Comparison of ENCODE assay signal across 17 mouse cellular contexts in genomic region chr13:8567111-8568026, GRCm38 (mm10).
DNase-seq lines count a peak whose midpoint lies in the region; ATAC-seq lines count a peak whose summit lies in the region.
"Had no signal": no experiment of that assay in that cellular context is flagged by ENCODE, and none has a peak within 500 bp of the region (broad histone marks: within the 10 kb centered on the region; RNA-seq: fewer than 3 reads in every experiment).

No protein-coding gene starts in this region.

- no peak overlapping the region; the same call in 1 of the 2 replicates for H3K4me2 ChIP-seq in forebrain, embryonic 15.5 days (replicated peaks)
- no peak overlapping the region for H3K4me2 ChIP-seq in limb, embryonic 13.5 days (replicated peaks)
- H3K4me2 ChIP-seq: heart, embryonic 12.5 days; limb, embryonic 15.5 days; lung, embryonic 15.5 days had no signal

- H3K36me3 ChIP-seq in forebrain, embryonic 15.5 days, result no peaks in the 10 kb centered on the region
- no peaks in the 10 kb centered on the region for H3K36me3 ChIP-seq in limb, embryonic 13.5 days
- H3K36me3 ChIP-seq: heart, embryonic 12.5 days; limb, embryonic 15.5 days; lung, embryonic 15.5 days had no signal

- H3K27ac ChIP-seq in forebrain, embryonic 15.5 days (replicated peaks), result peak overlapping the region; percentile 8; the same call in 1 of the 2 replicates
- no peak overlapping the region for H3K27ac ChIP-seq in limb, embryonic 13.5 days
- H3K27ac ChIP-seq: limb, embryonic 15.5 days; lung, embryonic 15.5 days had no signal

- 55% methylated on average over 15 of the region's 15 CpGs for WGBS in forebrain, embryonic 15.5 days
- WGBS in limb, embryonic 13.5 days, result 28% methylated on average over 15 of the region's 15 CpGs

- intact Hi-C loops in left cerebral cortex, postnatal 4 days (cut with DNase I), result no loop called here

- no peak overlapping the region for H3K4me3 ChIP-seq in forebrain, embryonic 15.5 days
- no peak overlapping the region for H3K4me3 ChIP-seq in limb, embryonic 13.5 days
- H3K4me3 ChIP-seq: heart, embryonic 12.5 days; limb, embryonic 15.5 days; lung, embryonic 15.5 days; megakaryocyte, embryonic 14.5 days had no signal

- no peak overlapping the region for H3K9ac ChIP-seq in forebrain, embryonic 15.5 days (replicated peaks)
- no peak overlapping the region for H3K9ac ChIP-seq in limb, embryonic 13.5 days
- H3K9ac ChIP-seq: heart, embryonic 12.5 days; limb, embryonic 15.5 days; lung, embryonic 15.5 days had no signal

- DNase-seq in cerebellum, postnatal 10 days, result peak; percentile 76 to 77
- DNase-seq in left cerebral cortex, postnatal 4 days, result peak; percentile 59
- no peak for DNase-seq in left cerebral cortex, adult 18-20 months (ENCODE audit: low spot score in 2 of 2)
- no peak for DNase-seq in layer of hippocampus, adult 9-10 months (ENCODE audit: low spot score)
- no peak for DNase-seq in kidney, postnatal 14 days
- DNase-seq: gastrocnemius, postnatal 25 days; heart, postnatal 4 days; kidney, adult 9 months; layer of hippocampus, adult 9-11 months; right cerebral cortex, postnatal 14 days had no signal

- peaks cover 15% of the 10 kb centered on the region; the same call in 1 of the 2 replicates for H3K4me1 ChIP-seq in forebrain, embryonic 15.5 days
- peaks cover 17% of the 10 kb centered on the region for H3K4me1 ChIP-seq in limb, embryonic 13.5 days
- H3K4me1 ChIP-seq: heart, embryonic 12.5 days; lung, embryonic 15.5 days; megakaryocyte, embryonic 14.5 days had no signal

- H3K9me3 ChIP-seq in forebrain, embryonic 15.5 days, result no peaks in the 10 kb centered on the region
- no peaks in the 10 kb centered on the region for H3K9me3 ChIP-seq in limb, embryonic 13.5 days
- H3K9me3 ChIP-seq: heart, embryonic 12.5 days; limb, embryonic 15.5 days; lung, embryonic 15.5 days had no signal

- ATAC-seq in cerebellum, adult (ENCODE audit: insufficient number of reproducible peaks, low FRiP score, low TSS enrichment), result no peak
- peak; percentile 71 for ATAC-seq in forebrain, embryonic 15.5 days (replicated peaks)
- ATAC-seq in limb, embryonic 13.5 days (ENCODE audit: low FRiP score, low read depth), result peak; percentile 85

- no peaks in the 10 kb centered on the region for H3K27me3 ChIP-seq in forebrain, embryonic 15.5 days
- H3K27me3 ChIP-seq in limb, embryonic 13.5 days, result peaks cover 39% of the 10 kb centered on the region
- H3K27me3 ChIP-seq: heart, embryonic 12.5 days; limb, embryonic 15.5 days; lung, embryonic 15.5 days; megakaryocyte, embryonic 14.5 days had no signal

Comparison
In these comparisons a context has a peak if more than half of its experiments do, and no peak if none do; other contexts are left out.
1. DNase-seq: peak in cerebellum, postnatal 10 days (2 of 2) and left cerebral cortex, postnatal 4 days (single experiment); none in left cerebral cortex, adult 18-20 months (0 of 2), layer of hippocampus, adult 9-10 months (single experiment) and kidney, postnatal 14 days (single experiment).